ENCODE assay signal across 15 mouse cellular contexts in genomic region chr10:60419624-60420023, GRCm38 (mm10). TPM values are rescaled to one million over a fixed set of nuclear protein-coding genes. Genes with fewer than 3 reads are reported as not detected.
A peak's percentile ranks its signal among the peaks of the same experiment; 100 is the strongest.
DNase-seq lines count a peak whose midpoint lies in the region; ATAC-seq and TF ChIP-seq lines count a peak whose summit lies in the region.
"Had no signal": no experiment of that assay in that cellular context is flagged by ENCODE, and none has a peak within 500 bp of the region (broad histone marks: within the 10 kb centered on the region; RNA-seq: fewer than 3 reads in every experiment).

No protein-coding gene starts in this region.

- no peak overlapping the region for H3K4me2 ChIP-seq in liver, postnatal 0 days (ENCODE audit: low read depth, low read length)
- H3K4me2 ChIP-seq: embryonic facial prominence, embryonic 13.5 days; heart, embryonic 13.5 days; limb, embryonic 15.5 days; neural tube, embryonic 13.5 days had no signal

- no peaks in the 10 kb centered on the region for H3K36me3 ChIP-seq in liver, postnatal 0 days (replicated peaks; ENCODE audit: insufficient read depth, low read length)
- H3K36me3 ChIP-seq: embryonic facial prominence, embryonic 13.5 days; heart, embryonic 13.5 days; limb, embryonic 15.5 days; neural tube, embryonic 13.5 days had no signal

- 22% methylated on average over 4 of the region's 4 CpGs for WGBS in cerebellum, adult 2 months
- WGBS in liver, postnatal 0 days (ENCODE audit: insufficient replicate concordance), result 24% methylated on average over 4 of the region's 4 CpGs

- no peaks in the 10 kb centered on the region for H3K9me3 ChIP-seq in liver, postnatal 0 days (ENCODE audit: low read length)
- H3K9me3 ChIP-seq: embryonic facial prominence, embryonic 13.5 days; heart, embryonic 13.5 days; limb, embryonic 15.5 days; neural tube, embryonic 13.5 days had no signal

- no peaks in the 10 kb centered on the region for H3K27me3 ChIP-seq in cerebellum, adult 2 months (ENCODE audit: control insufficient read depth, insufficient read depth, low read length)
- H3K27me3 ChIP-seq in liver, postnatal 0 days (ENCODE audit: insufficient read depth, low read length), result no peaks in the 10 kb centered on the region
- H3K27me3 ChIP-seq: embryonic facial prominence, embryonic 13.5 days; neural tube, embryonic 13.5 days had no signal

- no peak for TF ChIP-seq EP300 in liver, postnatal 0 days (IDR thresholded peaks at IDR 0.05; ENCODE audit: low read depth)

- no peak for TF ChIP-seq POLR2A in cerebellum, adult 2 months (IDR thresholded peaks at IDR 0.05; ENCODE audit: borderline replicate concordance, insufficient read depth, low read length)
- no peak for TF ChIP-seq POLR2A in bone marrow macrophage, adult 2 months (IDR thresholded peaks at IDR 0.05; ENCODE audit: borderline replicate concordance, low read depth, low read length)

- H3K27ac ChIP-seq in cerebellum, adult 2 months (ENCODE audit: insufficient read depth, low read length), result no peak overlapping the region
- H3K27ac ChIP-seq in liver, postnatal 0 days (ENCODE audit: low read depth), result no peak overlapping the region
- no peak overlapping the region for H3K27ac ChIP-seq in bone marrow macrophage, adult 2 months (ENCODE audit: insufficient read depth, low read depth, low read length)
- H3K27ac ChIP-seq: embryonic facial prominence, embryonic 13.5 days; heart, embryonic 13.5 days; limb, embryonic 15.5 days; neural tube, embryonic 13.5 days had no signal

- H3K4me3 ChIP-seq in cerebellum, adult 2 months (replicated peaks; ENCODE audit: insufficient read depth, low read depth, low read length), result no peak overlapping the region
- H3K4me3 ChIP-seq in liver, postnatal 0 days (ENCODE audit: low read depth, low read length), result no peak overlapping the region
- H3K4me3 ChIP-seq in bone marrow macrophage, adult 2 months (ENCODE audit: insufficient read depth, low read length), result no peak overlapping the region
- H3K4me3 ChIP-seq: embryonic facial prominence, embryonic 13.5 days; heart, embryonic 13.5 days; limb, embryonic 15.5 days; neural tube, embryonic 13.5 days had no signal

- H3K9ac ChIP-seq in liver, postnatal 0 days (replicated peaks), result no peak overlapping the region
- H3K9ac ChIP-seq: embryonic facial prominence, embryonic 13.5 days; heart, embryonic 13.5 days; limb, embryonic 15.5 days; neural tube, embryonic 13.5 days had no signal

- H3K4me1 ChIP-seq in cerebellum, adult 2 months (ENCODE audit: control insufficient read depth, insufficient read depth, low read length), result no peaks in the 10 kb centered on the region
- H3K4me1 ChIP-seq in liver, postnatal 0 days (ENCODE audit: insufficient read depth), result no peaks in the 10 kb centered on the region
- no peaks in the 10 kb centered on the region for H3K4me1 ChIP-seq in bone marrow macrophage, adult 2 months (ENCODE audit: control insufficient read depth, insufficient read depth, low read length)
- H3K4me1 ChIP-seq: embryonic facial prominence, embryonic 13.5 days; heart, embryonic 13.5 days; limb, embryonic 15.5 days had no signal

- ATAC-seq in liver, postnatal 0 days, result no peak
- ATAC-seq: inflammation-experienced regulatory T-cells, adult 6 months had no signal

- DNase-seq in cerebellum, adult 2 months, result no peak
- DNase-seq in cerebellum, adult 18-20 months, result no peak
- DNase-seq in liver, postnatal 0 days, result peak; percentile 24
- no peak for DNase-seq in liver
- peak; percentile 41 for DNase-seq in naive thymus-derived CD4-positive, alpha-beta T cell, adult 2 months (ENCODE audit: low read depth)
- DNase-seq in adrenal gland, postnatal 4 days (ENCODE audit: low spot score in 2 of 2), result no peak
- DNase-seq in heart, adult 8-10 months (ENCODE audit: low spot score), result no peak
- DNase-seq: right cerebral cortex, postnatal 14 days had no signal

- peak; percentile 54; the same call in 1 of the 2 replicates for TF ChIP-seq CTCF in cerebellum, adult 2 months (IDR thresholded peaks at IDR 0.05; ENCODE audit: borderline replicate concordance, insufficient read depth, low read depth, low read length)
- peak; percentile 73 for TF ChIP-seq CTCF in liver, postnatal 0 days (IDR thresholded peaks at IDR 0.05; ENCODE audit: low read depth)
- peak; percentile 55 for TF ChIP-seq CTCF in bone marrow macrophage, adult 2 months (IDR thresholded peaks at IDR 0.05; ENCODE audit: low read depth, low read length)

RNA-seq across cellular contexts. Expression of gene Gm17455, which starts 20.1 kb away (rescaled TPM):
- polyA plus RNA-seq in cerebellum, adult 2 months (2012; rRNA removed), result 1.7 TPM in 2 replicates
- polyA plus RNA-seq in liver, postnatal 0 days (2015; fragmentation: Nextera tagmentation; extraction: Ambion mirVana), result not detected in 2 replicates
- polyA plus RNA-seq in bone marrow macrophage, adult 2 months (2012; ENCODE audit: insufficient read depth, insufficient read length, missing spikeins), result not detected in 2 replicates
- not detected for total RNA-seq in adrenal gland, postnatal 4 days (2021)
- total RNA-seq in heart, adult 8-10 months (2022), result not detected
- total RNA-seq: layer of hippocampus, adult 18-20 months had no signal

Comparison
In these comparisons a context has a peak if more than half of its experiments do, and no peak if none do; other contexts are left out.
1. DNase-seq: peak in liver, postnatal 0 days (single experiment) and naive thymus-derived CD4-positive, alpha-beta T cell, adult 2 months (single experiment); none in cerebellum, adult 2 months (0 of 2), cerebellum, adult 18-20 months (0 of 2), liver (single experiment), adrenal gland, postnatal 4 days (0 of 2) and heart, adult 8-10 months (single experiment).
2. Peak in every context shown above with its lines, with median percentiles within 50 percentile points of each other: CTCF ChIP-seq.